Mouse (Mus musculus): Measurements from ENCODE around the gene Ppp1r12a. TPM values are rescaled to one million over a fixed set of nuclear protein-coding genes. Genes with fewer than 3 reads are reported as not detected.

Ppp1r12a gene
- 81.6 and 95.0 TPM in 2 replicates for total RNA-seq (2014; fragmentation: Nextera tagmentation)
- total RNA-seq (2017): 148 and 174 TPM in 2 replicates

- peak; percentile 63 for ATAC-seq (replicated peaks; ENCODE audit: poor library complexity, severe bottlenecking)
Measured at GRCm38 (mm10) chr10:108161261-108162256, at the start of gene Ppp1r12a. Gene Ppp1r12a, plus strand, starts transcription at chr10:108162193.

- ATAC-seq (replicated peaks; ENCODE audit: poor library complexity, severe bottlenecking): no peak
Measured at GRCm38 (mm10) chr10:108113361-108114237, 48.4 kb upstream of the Ppp1r12a start.

- ATAC-seq (replicated peaks; ENCODE audit: poor library complexity, severe bottlenecking): peak; percentile 73
Measured at GRCm38 (mm10) chr10:108118200-108119163, 43.5 kb upstream of the Ppp1r12a start.

- no peak for ATAC-seq (replicated peaks; ENCODE audit: poor library complexity, severe bottlenecking)
Measured at GRCm38 (mm10) chr10:108119416-108119815, 42.6 kb upstream of the Ppp1r12a start.

- no peak for ATAC-seq (replicated peaks; ENCODE audit: poor library complexity, severe bottlenecking)
Measured at GRCm38 (mm10) chr10:108124934-108125599, 36.9 kb upstream of the Ppp1r12a start.

GRCm38 (mm10) chr10:108129167-108129566 lies 32.8 kb upstream of the Ppp1r12a start:
- no peak for ATAC-seq (replicated peaks; ENCODE audit: poor library complexity, severe bottlenecking)

- no peak for ATAC-seq (replicated peaks; ENCODE audit: poor library complexity, severe bottlenecking)
Measured at GRCm38 (mm10) chr10:108131858-108132257, 30.1 kb upstream of the Ppp1r12a start.

- no peak for ATAC-seq (replicated peaks; ENCODE audit: poor library complexity, severe bottlenecking)
Measured at GRCm38 (mm10) chr10:108133253-108133652, 28.7 kb upstream of the Ppp1r12a start.

GRCm38 (mm10) chr10:108133745-108134144 lies 28.2 kb upstream of the Ppp1r12a start:
- ATAC-seq (replicated peaks; ENCODE audit: poor library complexity, severe bottlenecking): no peak

- no peak for ATAC-seq (replicated peaks; ENCODE audit: poor library complexity, severe bottlenecking)
Measured at GRCm38 (mm10) chr10:108138347-108138746, 23.6 kb upstream of the Ppp1r12a start.

- ATAC-seq (replicated peaks; ENCODE audit: poor library complexity, severe bottlenecking): peak; percentile 63
Measured at GRCm38 (mm10) chr10:108139788-108140187, 22.2 kb upstream of the Ppp1r12a start.

GRCm38 (mm10) chr10:108140742-108141141 lies 21.3 kb upstream of the Ppp1r12a start:
- peak; percentile 94 for ATAC-seq (replicated peaks; ENCODE audit: poor library complexity, severe bottlenecking)

GRCm38 (mm10) chr10:108143991-108144525 lies 17.9 kb upstream of the Ppp1r12a start:
- ATAC-seq (replicated peaks; ENCODE audit: poor library complexity, severe bottlenecking): no peak

GRCm38 (mm10) chr10:108145701-108146100 lies 16.3 kb upstream of the Ppp1r12a start:
- no peak for ATAC-seq (replicated peaks; ENCODE audit: poor library complexity, severe bottlenecking)

- ATAC-seq (replicated peaks; ENCODE audit: poor library complexity, severe bottlenecking): no peak
Measured at GRCm38 (mm10) chr10:108147031-108147430, 15.0 kb upstream of the Ppp1r12a start.

- ATAC-seq (replicated peaks; ENCODE audit: poor library complexity, severe bottlenecking): no peak
Measured at GRCm38 (mm10) chr10:108153301-108153700, 8.7 kb upstream of the Ppp1r12a start.

GRCm38 (mm10) chr10:108155042-108155686 lies 6.8 kb upstream of the Ppp1r12a start:
- no peak for ATAC-seq (replicated peaks; ENCODE audit: poor library complexity, severe bottlenecking)

GRCm38 (mm10) chr10:108155687-108156067 lies 6.3 kb upstream of the Ppp1r12a start:
- peak; percentile 80 for ATAC-seq (replicated peaks; ENCODE audit: poor library complexity, severe bottlenecking)

Data from granulocyte monocyte progenitor cell, adult 5-6 weeks (primary cell).